Mouse (Mus musculus) right cerebral cortex, postnatal 25 days (tissue): ENCODE results near the gene Dgki.

Source experiments
- DNase-seq: peaks from one replicate; pipeline ENCODE4 v3.0.0; 2022

Dgki gene

DNA sequence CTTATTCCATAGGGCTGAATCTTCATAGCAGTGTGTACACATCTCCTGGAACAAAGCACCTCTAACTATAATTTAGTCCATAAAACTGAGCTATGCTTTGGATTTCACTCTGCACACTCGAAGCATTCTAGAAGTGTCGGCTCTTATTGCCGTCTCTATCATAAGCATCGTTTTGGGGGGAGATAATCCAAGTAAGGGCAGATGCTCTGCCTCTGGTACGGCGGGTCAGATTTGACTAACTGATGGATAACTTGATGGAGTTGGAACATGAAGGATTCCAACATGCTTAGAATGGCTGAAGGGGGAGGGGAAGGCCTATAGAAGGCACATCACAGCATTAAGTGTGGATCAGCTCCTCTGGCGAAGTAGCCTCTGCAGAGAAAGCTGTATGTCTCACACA, 242.4 kb downstream of the Dgki start:
- no peak for DNase-seq

DNA sequence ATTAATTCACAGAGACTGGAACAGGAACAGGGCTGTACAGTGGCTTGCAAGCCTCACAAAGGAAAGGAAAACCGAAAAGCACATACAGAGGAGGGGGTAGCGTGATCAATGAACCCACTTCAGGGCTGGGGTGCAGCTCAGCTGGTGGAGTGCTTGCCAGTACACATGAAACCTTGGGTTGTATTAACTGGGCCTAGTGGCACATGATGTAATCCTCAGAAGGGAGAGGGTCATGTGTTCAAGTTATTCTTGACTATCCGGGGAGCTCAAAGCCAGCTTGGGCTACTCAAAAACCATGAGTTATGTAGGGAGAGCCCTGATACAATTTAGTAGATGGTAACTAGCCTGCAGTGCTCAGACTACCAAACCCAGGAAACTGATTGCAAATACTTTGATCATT, 244.3 kb downstream of the Dgki start:
- DNase-seq = no peak

DNA sequence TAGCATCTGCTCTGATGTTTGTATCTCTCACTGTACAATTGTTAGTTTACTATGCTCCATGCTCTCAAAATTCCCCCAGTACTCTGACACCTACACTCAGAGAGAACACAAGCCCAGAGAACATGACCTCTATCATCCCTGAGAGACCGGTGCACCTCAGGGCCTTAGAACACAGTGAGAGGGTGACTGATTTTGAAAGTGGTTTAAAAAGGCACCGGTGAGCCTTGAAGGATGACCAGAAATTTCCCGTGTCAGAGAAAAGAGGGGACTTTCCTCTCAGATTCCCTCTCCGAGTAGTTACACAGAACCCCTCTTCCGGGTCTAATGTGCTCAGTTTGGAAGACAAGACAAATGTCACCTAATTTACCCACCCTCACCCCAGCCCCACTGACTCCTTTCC, 244.9 kb downstream of the Dgki start:
- DNase-seq = no peak

DNA sequence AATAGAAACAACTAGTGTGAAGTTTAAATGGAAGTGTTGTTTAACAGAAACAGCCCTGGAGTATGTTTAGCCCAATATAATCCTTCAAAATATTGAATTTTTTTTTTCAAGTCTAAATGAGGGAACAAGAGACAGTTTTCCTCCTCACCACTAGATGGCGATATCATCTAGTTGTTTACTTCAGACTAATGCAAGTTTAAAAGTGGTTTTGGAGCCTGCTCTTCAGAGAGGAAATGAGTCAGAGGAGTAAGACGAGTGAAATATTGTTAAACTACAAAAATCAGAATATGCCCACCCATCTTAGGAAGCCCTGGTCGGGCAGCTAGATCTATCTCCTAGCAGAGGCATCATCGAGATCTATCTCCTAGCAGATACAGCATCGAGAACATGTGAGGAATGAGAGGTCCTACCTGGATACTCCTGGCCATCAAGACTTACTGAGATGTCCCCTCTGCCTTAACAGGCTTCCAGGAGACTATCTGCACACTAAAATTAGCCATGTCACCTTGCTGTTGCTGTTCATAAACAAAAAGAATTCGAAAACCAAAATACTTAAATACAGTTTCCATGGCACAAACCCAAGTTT, 245.5 kb downstream of the Dgki start:
- DNase-seq = no peak

DNA sequence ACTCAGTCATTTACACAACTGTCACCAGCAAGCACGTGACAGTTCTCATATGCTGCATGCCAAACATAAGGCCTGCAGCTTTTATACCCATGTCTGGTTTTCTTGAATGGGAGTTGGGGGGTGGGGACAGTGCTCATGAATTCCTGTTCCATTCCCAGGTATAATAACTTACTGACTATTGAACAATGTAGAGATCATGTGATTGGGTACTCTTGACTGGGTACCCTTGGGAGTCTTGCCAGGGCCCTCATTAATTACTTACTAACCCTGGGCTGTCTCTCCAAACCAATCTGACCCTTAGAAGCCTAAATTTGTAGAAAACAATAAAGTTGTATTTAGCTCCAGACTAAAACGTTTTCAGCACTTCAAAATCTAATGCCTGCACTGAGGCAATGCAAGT, 246.6 kb downstream of the Dgki start:
- no peak for DNase-seq

DNA sequence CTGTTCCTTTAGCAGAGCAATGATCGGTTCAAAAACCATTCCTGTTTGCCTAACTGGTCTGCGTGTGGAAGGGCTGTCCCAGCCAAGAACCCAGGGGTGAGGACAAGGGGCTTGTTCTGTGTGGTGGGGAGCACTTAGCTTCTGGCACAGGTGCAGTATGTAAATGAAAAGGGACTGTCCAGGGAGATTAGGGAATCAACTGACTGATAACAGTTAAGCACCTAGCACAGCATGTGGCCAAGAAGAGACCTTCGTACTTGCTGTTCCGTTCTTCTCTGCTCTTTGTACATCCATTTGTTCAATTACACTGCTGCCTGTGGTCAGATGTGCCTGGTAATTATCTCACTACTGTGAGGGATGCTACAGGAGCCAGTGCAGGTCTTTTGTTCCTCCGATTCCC, 248.3 kb downstream of the Dgki start:
- DNase-seq = no peak

DNA sequence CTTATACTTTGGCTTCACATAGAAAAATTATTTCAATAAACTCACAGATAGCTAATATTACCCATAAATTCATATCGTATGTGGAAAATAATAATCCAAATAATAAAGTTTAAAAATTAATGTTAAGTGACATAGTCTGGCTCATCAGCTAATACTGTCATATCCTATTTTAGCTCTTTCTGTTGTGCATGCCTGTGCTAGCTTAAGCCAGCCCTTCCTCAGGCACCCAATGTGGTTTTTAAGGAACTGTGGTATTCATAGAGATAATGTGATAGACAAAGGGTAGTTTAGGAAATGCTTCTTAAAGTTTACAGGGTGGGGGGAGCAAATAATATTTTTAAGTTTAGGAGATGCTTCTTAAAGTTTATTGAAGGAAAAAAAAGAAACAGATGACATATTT, 248.8 kb downstream of the Dgki start:
- DNase-seq = no peak

DNA sequence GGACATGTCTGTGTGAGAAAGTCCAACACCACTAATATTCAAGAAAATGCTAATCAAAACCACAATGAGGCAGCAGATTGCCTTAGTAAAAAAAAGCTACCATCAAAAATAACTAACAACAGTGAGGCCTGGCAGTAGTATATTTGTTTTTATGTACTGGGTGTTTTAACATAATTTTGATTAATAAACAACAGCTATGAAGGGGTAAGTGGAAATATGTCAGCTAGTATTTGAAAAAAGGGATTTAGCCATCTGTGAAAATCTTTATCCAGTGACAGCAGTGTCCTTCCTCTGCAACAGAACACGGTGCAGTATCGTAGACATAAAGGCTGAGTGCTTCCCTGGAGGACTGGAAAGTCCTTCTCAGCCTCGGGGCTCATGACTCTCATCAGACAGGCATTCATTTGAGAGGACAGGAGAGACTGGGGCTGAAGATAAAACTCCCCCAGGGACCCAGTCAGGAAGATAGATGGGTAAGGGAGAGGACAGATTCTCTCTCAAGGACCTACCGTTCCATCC, 252.3 kb downstream of the Dgki start:
- no peak for DNase-seq

DNA sequence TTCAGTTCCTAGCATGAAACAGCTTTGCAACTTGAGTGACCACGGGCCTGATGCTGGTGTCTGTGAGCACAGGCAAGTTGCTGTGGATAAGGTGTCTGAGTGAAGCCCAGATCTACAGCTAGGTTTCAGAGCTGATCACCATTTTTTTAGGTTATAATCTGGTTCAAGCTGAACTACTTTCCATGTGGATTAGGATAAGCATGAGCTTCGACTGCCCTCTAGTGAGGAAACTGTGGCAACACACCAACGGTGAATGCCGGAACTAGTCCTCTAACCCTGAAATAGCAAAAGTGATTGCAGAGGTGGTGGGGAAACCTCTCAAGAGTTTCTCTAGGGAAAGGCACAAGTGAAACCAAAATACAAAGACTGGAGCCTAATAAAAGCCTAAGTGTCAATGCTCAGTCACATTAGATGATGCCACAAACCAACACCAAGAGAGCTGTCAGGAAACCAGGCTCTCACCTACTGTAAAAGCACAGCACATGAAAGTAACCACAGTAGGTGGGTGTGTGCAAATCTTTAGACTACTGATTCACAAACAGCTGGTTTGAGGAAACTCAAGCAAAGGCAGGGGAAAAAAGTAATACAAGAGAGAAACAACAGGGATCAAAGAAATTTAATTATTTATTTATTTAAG, 253.7 kb downstream of the Dgki start:
- DNase-seq = peak; percentile 62

DNA sequence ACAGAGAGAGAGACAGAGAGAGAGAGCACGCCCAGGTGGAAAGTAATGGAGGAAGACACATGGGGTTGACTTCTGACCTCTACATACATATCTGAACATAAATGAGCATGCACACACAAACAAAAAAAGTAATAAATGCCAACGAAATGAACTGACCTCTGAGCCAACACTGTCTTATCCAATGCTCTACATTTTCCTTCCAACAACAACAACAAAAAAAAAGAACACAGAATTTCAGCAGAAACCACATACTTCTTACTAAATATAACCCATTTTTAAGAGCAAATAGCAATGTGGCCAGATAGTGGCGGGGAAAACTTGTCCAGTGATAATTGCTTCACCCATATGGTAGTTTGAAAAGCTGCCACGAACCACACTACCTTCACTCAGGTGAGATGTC, 255.2 kb downstream of the Dgki start:
- DNase-seq = no peak

DNA sequence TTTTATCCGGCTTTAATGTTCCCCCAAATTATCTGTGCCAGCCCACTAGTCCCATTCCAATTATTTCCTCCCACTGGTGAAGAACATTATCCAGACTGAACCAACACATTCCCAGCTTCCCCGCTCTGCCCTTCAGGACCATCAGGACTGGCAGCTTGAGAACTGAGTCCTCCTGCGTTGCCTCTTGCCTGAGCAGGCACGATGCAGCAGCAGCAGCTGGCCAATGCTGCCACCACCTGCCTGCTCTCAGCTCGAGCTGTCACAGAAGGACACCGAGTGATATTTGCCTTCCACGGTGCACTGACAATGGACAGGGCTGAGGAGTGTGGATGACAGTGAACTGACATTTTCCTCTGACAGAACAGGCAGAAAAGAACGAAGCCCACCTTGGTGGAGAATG, 261.5 kb downstream of the Dgki start:
- no peak for DNase-seq

DNA sequence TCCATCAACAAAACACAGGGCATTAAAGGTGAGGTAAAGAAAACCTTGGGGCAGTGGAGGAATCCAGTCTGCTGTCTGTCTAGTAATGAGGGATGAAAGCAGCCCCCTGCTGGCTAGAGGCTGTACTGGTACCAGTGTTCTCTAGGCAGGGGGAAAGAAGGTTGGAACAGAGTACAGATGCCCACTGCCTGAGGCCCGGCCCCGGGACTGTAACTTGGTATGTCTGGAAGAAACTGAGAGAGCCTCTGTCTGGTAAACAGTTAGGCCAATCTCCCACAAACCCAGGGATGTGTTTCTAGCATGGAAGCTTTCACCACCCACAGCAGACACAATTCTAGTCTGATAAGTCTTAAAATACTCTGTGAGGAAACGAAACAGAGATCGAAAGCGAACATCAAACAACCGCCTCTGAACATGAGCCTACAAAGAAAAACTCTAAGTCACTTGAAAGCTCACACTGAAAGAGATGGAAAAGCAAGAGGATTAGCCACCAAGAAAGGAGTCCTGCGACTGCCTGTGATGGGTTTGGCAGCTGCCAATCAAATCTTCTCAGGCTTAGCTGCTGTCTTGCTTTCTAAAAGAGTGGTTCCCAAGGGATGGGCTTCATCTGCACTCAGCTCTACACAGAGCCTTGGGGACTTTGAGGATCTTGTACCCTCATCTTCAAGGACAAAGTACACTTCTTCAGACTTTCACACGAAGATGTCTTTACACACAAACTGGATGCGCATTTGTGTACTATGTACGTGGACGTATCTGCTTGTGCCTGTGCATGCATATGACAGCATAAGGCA, 262.7 kb downstream of the Dgki start:
- no peak for DNase-seq

DNA sequence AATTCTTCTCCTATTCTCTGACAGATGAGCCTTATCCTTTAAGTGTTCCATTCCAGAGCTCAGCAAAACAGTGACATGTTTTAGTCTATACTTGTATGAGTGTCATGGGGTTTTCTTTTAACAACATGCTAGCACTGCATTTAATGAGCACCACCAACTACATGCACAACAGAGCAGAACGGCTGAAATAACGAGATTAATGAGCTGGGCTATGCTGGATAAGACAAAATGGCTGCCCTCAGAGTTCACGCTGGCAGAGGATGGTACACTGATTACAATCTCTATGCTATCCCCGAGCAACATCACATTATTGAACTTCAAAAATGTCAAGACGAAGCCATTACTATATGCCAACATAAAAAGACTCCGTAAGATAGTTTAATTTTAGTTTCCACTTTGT, 264.3 kb downstream of the Dgki start:
- DNase-seq = no peak

DNA sequence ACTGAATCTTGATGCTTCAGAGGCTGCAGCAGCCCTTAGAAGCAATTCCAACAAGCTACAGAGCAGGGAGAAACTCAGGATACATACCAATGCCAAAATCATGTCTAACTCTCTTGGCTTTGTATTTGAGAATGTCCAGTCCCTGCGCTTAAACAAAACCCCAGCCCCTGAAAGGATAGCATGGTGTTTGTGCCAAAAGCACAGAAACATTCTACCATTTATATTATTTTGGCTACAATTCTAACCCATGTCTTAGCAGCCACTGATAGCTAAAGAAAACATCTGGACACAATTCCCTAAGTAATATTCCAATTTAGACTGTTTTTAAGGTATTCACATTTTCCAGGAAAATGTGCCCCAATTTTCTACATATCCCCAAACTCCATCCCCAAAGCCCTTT, 269.0 kb downstream of the Dgki start:
- no peak for DNase-seq

DNA sequence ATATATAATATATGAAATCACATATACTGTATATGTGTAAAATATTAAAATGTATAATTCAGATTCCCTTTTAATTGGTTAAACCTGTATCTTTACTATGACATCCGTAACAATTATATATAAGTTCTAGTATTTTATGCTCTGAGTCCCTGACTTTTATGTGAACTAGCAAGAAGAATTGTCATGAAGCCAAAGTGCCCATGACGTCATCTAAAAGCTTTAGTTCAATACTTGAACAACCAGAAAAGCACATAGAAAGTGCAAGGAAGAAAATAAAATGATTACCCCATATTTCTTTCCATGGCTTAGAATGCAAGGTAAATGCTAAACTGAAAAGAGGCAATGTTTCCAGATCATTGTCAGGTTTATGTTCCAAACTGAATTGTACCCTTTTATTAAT, 269.6 kb downstream of the Dgki start:
- no peak for DNase-seq

DNA sequence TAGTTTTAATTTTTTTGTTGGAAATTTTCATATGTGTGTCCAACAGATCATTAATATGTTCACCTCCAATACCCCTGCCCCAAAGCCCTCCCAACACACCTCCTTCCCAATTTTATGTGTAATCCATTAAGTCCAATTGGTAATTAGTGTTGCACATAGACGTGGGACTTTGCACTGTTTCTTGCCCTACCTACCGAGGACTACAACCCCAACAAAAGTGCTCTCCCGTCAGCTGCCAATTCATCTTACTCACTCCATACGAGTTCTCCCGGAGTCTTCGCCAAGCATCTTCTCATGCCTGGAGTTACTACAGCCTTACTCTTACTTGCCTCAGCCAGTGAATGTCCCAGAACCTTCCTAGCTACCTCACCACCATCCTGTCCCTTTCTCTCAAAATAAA, 271.1 kb downstream of the Dgki start:
- DNase-seq = no peak

DNA sequence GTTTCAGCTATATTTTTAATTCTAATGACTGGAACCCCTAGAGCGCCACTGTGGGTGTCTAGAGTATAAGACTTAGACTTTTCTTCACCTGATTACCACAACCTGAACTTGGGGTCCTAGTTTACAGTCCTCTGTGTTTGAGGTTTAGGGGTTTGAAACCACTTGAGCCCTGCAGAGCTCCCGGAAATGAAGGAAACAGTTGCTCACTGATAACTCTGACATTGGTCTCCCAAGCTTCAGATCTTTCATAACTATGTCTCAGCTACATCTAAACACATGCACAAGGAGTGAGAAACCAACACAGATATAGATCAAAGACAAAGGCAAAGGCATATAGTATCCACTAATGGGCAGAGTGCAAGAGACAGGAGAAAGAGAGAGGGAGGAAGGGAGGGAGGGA, 271.7 kb downstream of the Dgki start:
- DNase-seq = no peak

DNA sequence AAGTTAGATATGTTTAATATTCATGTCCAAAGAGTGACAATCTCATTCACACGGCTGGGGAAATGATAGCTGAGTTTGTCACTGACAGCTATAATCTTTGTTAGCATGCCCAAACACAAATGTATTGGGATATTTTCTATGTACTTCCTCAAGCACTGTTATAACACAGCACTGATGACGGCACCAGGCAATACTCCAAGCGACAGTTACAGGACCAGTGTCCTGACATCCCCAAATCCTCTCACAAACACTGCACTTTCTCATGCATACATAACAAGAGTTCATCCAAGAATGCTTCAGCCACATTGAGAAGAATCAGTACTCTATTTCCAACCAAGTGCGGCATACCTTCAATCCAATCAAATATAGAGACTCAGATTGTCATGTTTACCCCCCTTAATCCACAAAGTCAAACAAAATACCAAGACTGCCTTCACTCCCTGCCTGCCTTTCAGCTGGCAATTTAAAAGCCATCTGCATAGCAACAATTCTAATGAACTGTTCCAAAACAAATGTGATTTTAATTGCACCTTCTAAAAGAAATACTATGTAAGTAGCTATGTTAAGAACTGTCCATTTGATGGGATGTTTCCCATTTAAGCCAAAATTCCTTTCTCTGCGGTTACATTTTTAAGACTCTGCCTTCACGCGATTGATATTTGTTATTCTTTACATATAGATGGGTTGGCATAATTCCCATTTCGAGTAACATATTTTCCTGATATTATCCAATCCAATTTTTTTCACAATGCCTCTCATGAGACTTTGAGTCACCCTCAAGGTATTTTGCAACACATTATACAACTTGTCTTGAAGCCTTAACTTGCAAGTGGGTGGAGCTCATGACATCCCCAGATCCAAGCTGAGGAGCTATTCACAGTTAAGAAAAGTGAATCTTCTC, 273.4 kb downstream of the Dgki start:
- no peak for DNase-seq

DNA sequence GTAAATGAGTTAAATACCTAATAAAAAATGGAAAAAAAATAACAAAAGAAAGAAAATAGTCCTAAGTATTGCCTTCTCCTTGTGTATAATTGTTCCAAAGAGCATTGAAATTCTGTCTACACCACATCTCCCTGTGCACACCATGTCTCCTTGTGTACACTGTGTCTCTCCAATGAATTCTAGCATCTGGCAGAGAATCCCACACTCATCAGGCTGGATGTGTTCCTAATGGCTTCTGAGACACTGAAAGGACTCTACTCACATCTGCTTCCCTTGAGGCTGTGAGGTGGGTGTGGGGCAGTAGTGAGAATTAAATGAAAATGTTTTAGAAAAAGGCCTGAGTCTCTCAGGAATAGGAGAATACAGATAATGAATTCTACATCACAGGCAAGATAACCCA, 283.9 kb downstream of the Dgki start:
- no peak for DNase-seq

DNA sequence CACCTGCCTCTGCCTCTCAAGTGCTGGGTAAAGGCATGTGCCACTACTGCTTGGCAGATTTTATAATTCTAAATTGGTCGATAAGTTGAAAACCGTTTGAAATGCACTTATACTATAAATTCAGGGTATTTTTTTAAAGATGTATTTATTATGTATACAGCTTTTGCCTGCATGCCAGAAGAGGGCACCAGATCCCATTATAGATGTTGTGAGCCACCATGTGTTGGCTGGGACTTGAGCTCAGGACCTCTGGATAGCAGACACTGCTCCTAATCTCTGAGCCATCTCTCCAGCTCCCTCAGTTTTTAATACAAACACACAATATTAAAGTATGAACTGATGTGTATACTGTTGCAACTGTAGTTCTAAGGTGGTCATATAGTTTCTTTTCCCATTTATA, 288.4 kb downstream of the Dgki start:
- no peak for DNase-seq

DNA sequence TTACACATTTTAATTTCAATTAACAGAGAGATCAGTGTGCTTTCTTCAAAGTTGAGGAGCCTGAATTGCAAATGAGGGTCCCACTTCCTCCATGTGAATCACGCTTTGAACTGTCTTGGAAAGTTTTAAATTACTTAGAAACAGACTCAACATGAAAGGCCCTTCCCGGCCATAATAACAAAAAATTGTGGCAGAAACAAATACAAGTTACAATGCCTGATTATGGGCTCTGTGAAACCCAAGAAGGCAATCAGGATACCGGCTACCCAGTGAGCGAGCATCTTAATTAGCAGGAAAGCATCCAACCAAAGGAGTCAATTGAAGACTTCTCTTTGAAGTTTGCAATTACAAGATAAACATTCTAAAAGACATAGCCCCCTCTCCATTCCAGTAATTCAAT, 292.4 kb downstream of the Dgki start:
- DNase-seq = no peak

DNA sequence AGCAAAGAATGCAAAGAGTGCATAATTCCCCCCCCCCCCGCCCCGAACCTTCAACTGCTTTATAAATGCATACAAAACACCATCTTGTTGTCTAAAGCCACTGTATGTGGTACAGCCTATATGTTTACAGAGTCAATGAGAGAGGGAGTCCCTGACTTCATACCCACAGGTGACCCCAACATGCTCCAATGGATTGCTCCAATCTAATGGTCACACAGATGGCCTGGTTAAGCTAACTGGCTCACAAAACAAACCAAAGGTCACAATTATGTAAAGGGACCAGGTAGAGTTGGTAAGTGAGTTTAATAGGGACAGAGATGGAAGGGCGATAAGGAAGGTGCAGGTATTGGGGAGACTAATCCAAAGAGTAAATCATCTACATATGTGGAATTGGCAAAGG, 295.1 kb downstream of the Dgki start:
- DNase-seq = no peak

DNA sequence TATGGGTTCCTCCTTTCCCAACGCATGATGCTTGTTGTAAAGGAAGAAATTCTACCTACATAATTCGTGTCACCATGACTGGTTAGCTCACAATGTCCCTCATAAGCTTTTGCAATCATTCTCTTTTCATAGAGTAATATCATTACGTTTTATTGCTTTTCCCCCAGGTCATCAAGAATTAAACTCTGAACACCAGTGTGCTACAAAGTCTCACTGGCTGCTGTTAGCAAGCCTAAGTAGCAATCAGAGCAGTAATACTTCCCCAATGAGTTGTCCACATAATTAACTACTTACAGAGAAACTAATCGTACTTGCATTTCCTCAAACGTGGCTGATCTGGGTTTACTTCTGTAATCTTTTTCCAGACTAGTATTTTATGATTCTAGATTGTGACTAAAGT, 296.7 kb downstream of the Dgki start:
- DNase-seq = no peak
